Mouse (Mus musculus) neural tube, embryonic 13.5 days (tissue): ENCODE measurements at regions not wholly inside any gene's neighbourhood (a gene's known extent, or its start where the extent isn't known, plus 50 kb on each side); places are given as distances from the start of the nearest gene placed in this dataset.

Experiments
- ATAC-seq: fragments of 200-750 bp; cut with Nextera tagmentation; 2 replicates; pipeline ENCODE4 v1.8.0; 2017; ENCODE audit warnings: low read depth, mild to moderate bottlenecking, moderate TSS enrichment, moderate library complexity
- H3K27ac ChIP-seq: fragments of 300-500 bp; sonication (generic); replicated peaks from 2 replicates; pipeline ENCODE4 v1.5.1; 2015; ENCODE audit warnings: moderate library complexity, mild to moderate bottlenecking, inconsistent platforms
- H3K27me3 ChIP-seq: fragments of 300-500 bp; sonication (generic); 2 replicates; pipeline ENCODE4 v1.6.1; 2015; ENCODE audit warnings: mild to moderate bottlenecking, inconsistent platforms
- H3K36me3 ChIP-seq: fragments of 300-500 bp; sonication (generic); 2 replicates; pipeline ENCODE4 v1.6.1; 2015; ENCODE audit warnings: mild to moderate bottlenecking, inconsistent platforms
- H3K4me1 ChIP-seq: fragments of 300-500 bp; sonication (generic); replicated peaks from 2 replicates; pipeline ENCODE4 v1.6.1; 2015; ENCODE audit warnings: inconsistent platforms
- H3K4me2 ChIP-seq: fragments of 300-500 bp; sonication (generic); 2 replicates; pipeline ENCODE4 v1.6.1; 2015; ENCODE audit warnings: inconsistent platforms, mild to moderate bottlenecking, moderate library complexity
- H3K4me3 ChIP-seq: fragments of 300-500 bp; sonication (generic); 2 replicates; pipeline ENCODE4 v1.5.1; 2015; ENCODE audit warnings: mild to moderate bottlenecking, inconsistent platforms
- H3K9ac ChIP-seq: fragments of 300-500 bp; sonication (generic); 2 replicates; pipeline ENCODE4 v1.6.1; 2015; ENCODE audit warnings: moderate library complexity, mild to moderate bottlenecking, inconsistent platforms
- H3K9me3 ChIP-seq: fragments of 300-500 bp; sonication (generic); 2 replicates; pipeline ENCODE4 v1.6.1; 2016; ENCODE audit warnings: inconsistent platforms
- WGBS: fragments of 180-500 bp; shearing (Covaris S2); methylation state at CpG from one replicate; pipeline ENCODE4 v1.1.7; 2015; 5-methylcytosine and 5-hydroxymethylcytosine counted together

DNA sequence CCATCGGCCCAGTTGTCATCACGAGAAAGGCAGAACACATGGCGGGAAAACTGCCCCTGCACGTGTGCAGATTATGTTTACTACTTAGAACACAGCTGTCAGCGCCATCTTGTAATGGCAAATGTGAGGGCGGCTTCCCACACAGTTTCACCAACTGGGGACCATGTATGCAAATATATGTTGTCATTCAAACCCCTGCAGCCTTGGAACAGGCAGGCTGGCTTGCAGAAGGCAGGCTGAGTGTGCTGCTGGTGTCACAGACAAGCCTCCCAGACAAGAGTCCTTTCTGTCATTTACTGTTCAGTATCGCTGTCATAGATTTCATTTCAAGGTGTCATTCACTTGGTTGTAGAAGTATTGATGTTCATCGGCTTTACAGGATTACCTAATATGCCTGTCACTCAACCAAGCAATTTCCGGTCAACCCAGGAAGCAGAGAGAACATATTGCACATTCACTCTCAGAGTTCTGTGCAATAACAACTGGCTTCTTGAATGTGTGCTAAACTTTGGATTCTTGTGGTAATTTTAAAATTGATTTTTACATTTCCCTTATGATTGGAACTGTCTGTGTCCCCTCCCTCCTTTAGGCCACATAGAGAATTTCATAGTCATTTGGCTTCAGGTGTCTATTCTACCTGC is 202.3 kb downstream of the Gm9733 start:
- Histone ChIP-seq H3K9ac (no peak overlapping the region), H3K27ac (no peak overlapping the region), H3K36me3 (no peaks in the 10 kb centered on the region), H3K9me3 (no peaks in the 10 kb centered on the region), H3K4me3 (no peak overlapping the region), H3K4me2 (no peak overlapping the region), H3K4me1 (no peaks in the 10 kb centered on the region), H3K27me3 (no peaks in the 10 kb centered on the region)
- no peak for ATAC-seq
- WGBS: 89% methylated on average over 9 of the region's 9 CpGs

DNA sequence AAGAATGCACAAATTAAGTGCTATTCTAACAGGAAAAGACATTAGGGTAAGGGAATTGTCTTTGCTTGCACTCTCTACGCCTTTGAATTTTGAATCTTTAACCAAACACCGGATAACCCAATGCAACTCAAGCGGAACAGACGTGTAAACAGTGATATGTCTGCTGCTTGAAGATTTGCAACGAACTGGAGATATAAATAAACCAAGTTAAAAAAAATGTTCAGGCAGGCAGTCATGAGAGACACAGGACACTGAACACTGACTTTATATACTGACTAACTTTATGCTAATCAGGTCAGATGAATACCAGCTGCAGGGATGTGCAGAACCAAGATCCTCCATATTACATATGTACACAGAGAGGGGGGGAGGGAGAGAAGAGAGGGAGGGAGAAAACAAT is 200.0 kb downstream of the Gm9733 start:
- Histone ChIP-seq H3K4me3 (no peak overlapping the region), H3K9me3 (no peaks in the 10 kb centered on the region), H3K27me3 (no peaks in the 10 kb centered on the region), H3K9ac (no peak overlapping the region), H3K27ac (no peak overlapping the region), H3K4me2 (no peak overlapping the region), H3K4me1 (no peaks in the 10 kb centered on the region), H3K36me3 (no peaks in the 10 kb centered on the region)
- 66% methylated on average over 5 of the region's 5 CpGs for WGBS
- ATAC-seq: no peak

GRCm38 (mm10) chr3:15139550-15139949 is 192.6 kb downstream of the Gm9733 start:
- 97% methylated on average over 1 of the region's 1 CpGs for WGBS
- Histone ChIP-seq H3K4me3 (no peak overlapping the region), H3K4me1 (no peaks in the 10 kb centered on the region), H3K27me3 (no peaks in the 10 kb centered on the region), H3K36me3 (no peaks in the 10 kb centered on the region), H3K27ac (no peak overlapping the region), H3K9me3 (no peaks in the 10 kb centered on the region), H3K9ac (no peak overlapping the region), H3K4me2 (no peak overlapping the region)
- ATAC-seq: no peak

GRCm38 (mm10) chr3:15153710-15154109 is 178.4 kb downstream of the Gm9733 start:
- ATAC-seq: no peak
- no peaks in the 10 kb centered on the region for H3K27me3 ChIP-seq
- no peak overlapping the region for H3K4me2 ChIP-seq
- H3K4me1 ChIP-seq: no peaks in the 10 kb centered on the region
- WGBS: 86% methylated on average over 1 of the region's 1 CpGs
- H3K9ac ChIP-seq: no peak overlapping the region
- no peak overlapping the region for H3K4me3 ChIP-seq
- H3K27ac ChIP-seq: no peak overlapping the region
- no peaks in the 10 kb centered on the region for H3K36me3 ChIP-seq
- no peaks in the 10 kb centered on the region for H3K9me3 ChIP-seq

DNA sequence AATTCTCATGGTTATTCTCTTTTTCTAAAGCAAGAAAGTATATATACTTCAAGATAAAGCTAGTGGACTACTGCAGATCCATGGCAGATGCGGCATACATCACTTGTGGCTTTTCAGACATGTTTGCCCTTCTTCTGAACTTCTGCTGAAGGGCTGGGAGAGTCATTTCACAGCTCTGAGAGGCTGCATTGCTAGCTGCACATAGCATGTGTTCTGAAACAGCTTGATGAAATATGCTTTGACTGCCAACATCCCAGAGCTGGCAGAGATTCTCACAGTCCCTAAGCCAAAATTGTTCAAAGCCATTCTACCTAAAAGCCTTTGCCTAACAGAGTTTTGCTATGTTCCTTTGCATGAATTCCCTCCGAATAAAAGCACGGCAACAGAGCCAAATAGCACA is 177.9 kb downstream of the Gm9733 start:
- Histone ChIP-seq H3K27me3 (no peaks in the 10 kb centered on the region), H3K36me3 (no peaks in the 10 kb centered on the region), H3K27ac (no peak overlapping the region), H3K4me1 (no peaks in the 10 kb centered on the region), H3K9me3 (no peaks in the 10 kb centered on the region), H3K4me2 (no peak overlapping the region), H3K4me3 (no peak overlapping the region), H3K9ac (no peak overlapping the region)
- no peak for ATAC-seq
- 90% methylated on average over 3 of the region's 3 CpGs for WGBS

DNA sequence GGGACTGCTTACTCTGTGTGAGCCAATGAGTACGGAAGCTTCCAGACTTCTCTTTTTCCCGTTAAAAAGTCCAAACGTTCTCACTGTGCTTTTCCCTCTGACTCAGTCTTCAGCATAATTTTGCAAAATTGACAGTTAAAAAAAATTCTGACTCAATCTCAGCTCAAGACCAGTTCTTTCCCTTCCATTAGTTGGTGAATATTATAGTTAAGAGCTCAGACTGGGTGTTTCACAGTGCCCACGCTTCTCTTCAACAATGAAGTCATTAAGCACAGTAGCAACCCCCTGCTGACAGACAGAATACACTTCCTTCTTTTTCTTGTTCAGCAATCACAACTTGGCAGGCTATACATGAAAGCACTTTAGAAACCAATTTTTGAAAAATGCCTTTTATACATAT is 175.4 kb downstream of the Gm9733 start:
- WGBS: 68% methylated on average over 4 of the region's 4 CpGs

DNA sequence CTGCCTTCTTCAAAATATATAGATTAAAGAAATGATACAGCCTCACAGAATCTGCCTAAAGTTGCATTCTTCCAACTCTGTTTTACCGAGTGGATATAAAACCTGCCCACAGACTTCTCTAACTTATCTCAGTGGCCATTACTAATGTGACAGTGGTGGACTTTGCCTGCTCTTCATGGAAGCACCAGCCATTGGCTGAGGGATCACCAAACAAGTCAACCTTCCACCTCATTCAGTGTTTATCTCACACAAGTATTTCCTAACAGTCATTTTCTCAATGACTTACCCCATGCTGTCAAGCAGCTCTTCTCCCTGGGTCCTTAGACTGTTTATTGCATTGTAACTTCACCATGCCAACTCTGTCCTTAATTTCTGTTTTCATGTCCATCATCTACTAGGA is 174.3 kb downstream of the Gm9733 start:
- H3K4me2 ChIP-seq: no peak overlapping the region
- no peak overlapping the region for H3K9ac ChIP-seq
- no peak overlapping the region for H3K27ac ChIP-seq
- H3K9me3 ChIP-seq: no peaks in the 10 kb centered on the region
- H3K4me3 ChIP-seq: no peak overlapping the region
- 98% methylated on average over 1 of the region's 1 CpGs for WGBS
- ATAC-seq: no peak
- H3K4me1 ChIP-seq: no peaks in the 10 kb centered on the region
- H3K36me3 ChIP-seq: no peaks in the 10 kb centered on the region
- H3K27me3 ChIP-seq: no peaks in the 10 kb centered on the region

More for the DNA sequence above, 175.4 kb downstream of the Gm9733 start:
- no peak for ATAC-seq
- H3K9me3 ChIP-seq: no peaks in the 10 kb centered on the region
- H3K27ac ChIP-seq: no peak overlapping the region
- H3K36me3 ChIP-seq: no peaks in the 10 kb centered on the region
- no peak overlapping the region for H3K4me3 ChIP-seq
- no peaks in the 10 kb centered on the region for H3K27me3 ChIP-seq
- H3K4me1 ChIP-seq: no peaks in the 10 kb centered on the region
- no peak overlapping the region for H3K4me2 ChIP-seq
- no peak overlapping the region for H3K9ac ChIP-seq

DNA sequence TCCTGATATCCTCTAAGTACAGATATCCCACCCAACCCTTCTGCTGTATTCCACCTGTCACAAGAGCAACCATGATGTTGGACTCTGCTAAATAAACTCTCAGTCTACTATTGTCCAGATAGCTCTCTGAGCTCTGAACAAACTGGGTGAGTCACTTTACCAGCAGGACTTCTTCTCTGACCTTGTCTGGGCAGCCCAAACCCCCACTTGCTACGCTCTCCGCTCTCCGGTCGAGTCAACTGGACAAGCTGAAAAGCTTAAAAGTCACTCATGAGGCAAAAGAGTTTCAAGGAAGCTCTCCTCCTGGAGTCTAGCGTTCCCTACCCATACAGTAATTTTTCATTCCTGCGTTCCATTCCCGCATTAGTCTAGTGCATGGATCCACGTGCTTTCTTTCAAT is 173.2 kb downstream of the Gm9733 start:
- Histone ChIP-seq H3K36me3 (no peaks in the 10 kb centered on the region), H3K9ac (no peak overlapping the region), H3K4me2 (no peak overlapping the region), H3K27ac (no peak overlapping the region), H3K4me3 (no peak overlapping the region), H3K9me3 (no peaks in the 10 kb centered on the region), H3K4me1 (no peaks in the 10 kb centered on the region), H3K27me3 (no peaks in the 10 kb centered on the region)
- 90% methylated on average over 8 of the region's 8 CpGs for WGBS
- ATAC-seq: no peak

GRCm38 (mm10) chr3:15159965-15160714 is 172.0 kb downstream of the Gm9733 start:
- no peak overlapping the region for H3K27ac ChIP-seq
- no peak overlapping the region for H3K4me3 ChIP-seq
- no peaks in the 10 kb centered on the region for H3K4me1 ChIP-seq
- ATAC-seq: no peak
- no peaks in the 10 kb centered on the region for H3K27me3 ChIP-seq
- 90% methylated on average over 8 of the region's 8 CpGs for WGBS
- H3K9me3 ChIP-seq: no peaks in the 10 kb centered on the region
- no peak overlapping the region for H3K4me2 ChIP-seq
- H3K36me3 ChIP-seq: no peaks in the 10 kb centered on the region
- H3K9ac ChIP-seq: no peak overlapping the region

DNA sequence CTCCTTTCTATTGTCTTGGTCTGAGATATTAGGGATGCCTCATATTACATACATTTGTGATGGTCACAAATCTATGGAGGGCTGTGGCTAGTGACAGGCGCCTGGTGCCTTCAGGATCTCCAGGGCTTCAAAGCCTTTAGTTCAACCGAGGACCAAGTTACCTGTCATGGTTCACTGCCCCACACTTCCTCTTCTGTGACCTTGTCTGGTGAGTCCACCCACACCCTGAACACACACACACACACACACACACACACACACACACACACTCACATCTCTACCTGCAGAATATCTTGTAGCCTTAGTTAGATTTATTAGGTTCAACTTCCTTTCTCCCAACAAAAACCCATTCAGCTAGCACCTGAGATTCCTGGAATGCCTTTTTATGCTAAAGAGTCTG is 156.3 kb downstream of the Gm9733 start:
- Histone ChIP-seq H3K36me3 (no peaks in the 10 kb centered on the region), H3K9ac (no peak overlapping the region), H3K4me2 (no peak overlapping the region), H3K27ac (no peak overlapping the region), H3K9me3 (no peaks in the 10 kb centered on the region), H3K27me3 (no peaks in the 10 kb centered on the region), H3K4me3 (no peak overlapping the region), H3K4me1 (no peaks in the 10 kb centered on the region)
- ATAC-seq: no peak
- WGBS: 73% methylated on average over 2 of the region's 2 CpGs

GRCm38 (mm10) chr3:15179079-15179812 is 152.9 kb downstream of the Gm9733 start:
- no peaks in the 10 kb centered on the region for H3K27me3 ChIP-seq
- WGBS: 80% methylated on average over 6 of the region's 6 CpGs
- ATAC-seq: no peak
- no peaks in the 10 kb centered on the region for H3K4me1 ChIP-seq
- H3K9me3 ChIP-seq: no peaks in the 10 kb centered on the region
- H3K9ac ChIP-seq: no peak overlapping the region
- no peak overlapping the region for H3K4me2 ChIP-seq
- no peaks in the 10 kb centered on the region for H3K36me3 ChIP-seq
- H3K4me3 ChIP-seq: no peak overlapping the region
- H3K27ac ChIP-seq: no peak overlapping the region

DNA sequence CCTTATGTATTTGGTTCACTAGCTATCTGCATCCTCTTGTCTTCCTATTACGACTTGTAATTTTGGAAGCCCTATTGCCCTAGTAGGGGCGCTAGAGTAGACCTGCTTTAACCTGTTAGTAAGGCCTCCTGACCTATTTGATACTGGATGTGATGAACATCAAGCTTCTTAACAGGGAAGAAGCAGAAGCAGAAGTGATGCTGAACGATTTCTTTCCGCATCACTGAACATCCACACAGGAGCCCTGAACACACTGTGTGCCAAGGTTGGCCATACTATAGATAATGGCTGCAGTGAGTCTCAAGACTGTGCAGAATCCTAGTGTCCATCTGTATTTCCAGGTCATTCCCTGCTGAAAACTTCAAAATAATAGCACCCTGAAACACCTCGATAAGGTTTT is 151.0 kb downstream of the Gm9733 start:
- Histone ChIP-seq H3K4me3 (no peak overlapping the region), H3K4me2 (no peak overlapping the region), H3K9me3 (no peaks in the 10 kb centered on the region), H3K36me3 (no peaks in the 10 kb centered on the region), H3K4me1 (no peaks in the 10 kb centered on the region), H3K27ac (no peak overlapping the region), H3K27me3 (no peaks in the 10 kb centered on the region), H3K9ac (no peak overlapping the region)
- WGBS: 94% methylated on average over 5 of the region's 5 CpGs
- no peak for ATAC-seq
